Mouse (Mus musculus) spleen, adult 2 months (tissue): ENCODE measurements around the gene Denr. TPM values are rescaled to one million over a fixed set of nuclear protein-coding genes. Genes with fewer than 3 reads are reported as not detected.

ENCODE experiments used
- DNase-seq, 2 experiments: peaks; one replicate each; pipeline versions ENCODE4 v3.0.0 to v3.0.0-alpha.2; 2012 to 2021; ENCODE audit warnings: low spot score in 2 of 2, low read depth in 1 of 2
- H3K27ac ChIP-seq: fragments of 200-500 bp; 2 replicates; pipeline ENCODE4 v1.5.1; 2012; ENCODE audit warnings: low read length, inconsistent platforms; ENCODE audit not compliant: insufficient read depth
- H3K27me3 ChIP-seq: fragments of 200-500 bp; 2 replicates; pipeline ENCODE4 v1.6.1; 2012; ENCODE audit warnings: mild to moderate bottlenecking, moderate library complexity, low read length, inconsistent platforms; ENCODE audit not compliant: control insufficient read depth, insufficient read depth
- H3K36me3 ChIP-seq: fragments of 200-500 bp; 2 replicates; pipeline ENCODE4 v1.6.1; 2012; ENCODE audit warnings: mild to moderate bottlenecking, low read length, inconsistent platforms; ENCODE audit not compliant: control insufficient read depth, insufficient read depth
- H3K4me1 ChIP-seq: fragments of 200-500 bp; 2 replicates; pipeline ENCODE4 v1.6.1; 2011; ENCODE audit warnings: inconsistent platforms; ENCODE audit not compliant: control insufficient read depth, insufficient read depth, insufficient read length
- H3K4me3 ChIP-seq: fragments of 200-500 bp; 2 replicates; pipeline ENCODE4 v1.5.1; 2011; ENCODE audit warnings: mild to moderate bottlenecking, inconsistent platforms; ENCODE audit not compliant: insufficient read depth, insufficient read length; ENCODE audit errors: extremely low read depth
- CTCF ChIP-seq: fragments of 200-500 bp; IDR thresholded peaks from 2 replicates; pipeline ENCODE4 v1.5.1; 2011; ENCODE audit warnings: mild to moderate bottlenecking, inconsistent platforms; ENCODE audit not compliant: insufficient read depth, insufficient read length, insufficient replicate concordance; ENCODE audit errors: extremely low read depth
- POLR2A ChIP-seq: fragments of 200-500 bp; IDR thresholded peaks from 2 replicates; pipeline ENCODE4 v1.6.1; 2011; ENCODE audit warnings: low read depth, low read length, inconsistent platforms
- WGBS: fragments of 180-500 bp; shearing (Covaris S2); methylation state at CpG from one replicate; pipeline ENCODE4 v1.1.7; 2018; 5-methylcytosine and 5-hydroxymethylcytosine counted together
- polyA plus RNA-seq: library from polyadenylated mRNA; depleted of rRNA; stranded (reverse); fragments of >200 nt; gene quantifications from 2 replicates; pipeline ENCODE4 v1.2.3, GENCODE M21; 2012

The Denr gene
- polyA plus RNA-seq, 1 experiment: 14.1 TPM

GRCm38 (mm10) chr5:123869615-123870014 lies 37.4 kb upstream of the Denr start:
- Histone ChIP-seq H3K4me1 (no peaks in the 10 kb centered on the region), H3K27ac (no peak overlapping the region), H3K4me3 (no peak overlapping the region), H3K27me3 (no peaks in the 10 kb centered on the region), H3K36me3 (no peaks in the 10 kb centered on the region)
- DNase-seq: no peak
- WGBS: 89% methylated on average over 4 of the region's 4 CpGs
- TF ChIP-seq CTCF (no peak), POLR2A (no peak)

GRCm38 (mm10) chr5:123874177-123874576 lies 32.8 kb upstream of the Denr start:
- WGBS: 38% methylated on average over 5 of the region's 5 CpGs
- Histone ChIP-seq H3K4me3 (no peak overlapping the region), H3K27ac (no peak overlapping the region), H3K4me1 (no peaks in the 10 kb centered on the region), H3K36me3 (no peaks in the 10 kb centered on the region), H3K27me3 (no peaks in the 10 kb centered on the region)
- DNase-seq: no peak
- TF ChIP-seq CTCF (no peak), POLR2A (no peak)

DNA sequence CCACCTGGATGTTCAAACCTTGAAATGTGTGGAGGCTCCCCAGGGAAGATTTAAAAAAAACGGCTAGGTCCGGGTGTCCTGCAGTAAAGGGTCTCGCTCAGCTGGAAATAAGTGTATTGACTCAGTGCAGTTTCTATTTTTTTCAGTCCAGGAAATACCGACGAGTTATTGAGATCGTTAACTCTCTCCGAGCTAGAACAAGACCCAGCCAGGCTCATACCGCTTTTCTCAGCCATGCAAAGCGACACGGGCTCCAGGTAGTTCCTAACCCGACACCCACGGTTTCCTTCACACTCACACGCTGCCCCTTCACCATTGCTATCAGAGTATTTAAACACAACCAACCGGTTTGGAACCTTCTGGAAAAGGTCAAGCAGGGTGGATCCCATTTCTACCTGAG lies 28.9 kb upstream of the Denr start:
- no peak for TF ChIP-seq POLR2A
- TF ChIP-seq CTCF: no peak
- Histone ChIP-seq H3K36me3 (no peaks in the 10 kb centered on the region), H3K27me3 (no peaks in the 10 kb centered on the region), H3K4me1 (no peaks in the 10 kb centered on the region), H3K27ac (no peak overlapping the region), H3K4me3 (no peak overlapping the region)
- no peak for DNase-seq
- 12% methylated on average over 14 of the region's 14 CpGs for WGBS

DNA sequence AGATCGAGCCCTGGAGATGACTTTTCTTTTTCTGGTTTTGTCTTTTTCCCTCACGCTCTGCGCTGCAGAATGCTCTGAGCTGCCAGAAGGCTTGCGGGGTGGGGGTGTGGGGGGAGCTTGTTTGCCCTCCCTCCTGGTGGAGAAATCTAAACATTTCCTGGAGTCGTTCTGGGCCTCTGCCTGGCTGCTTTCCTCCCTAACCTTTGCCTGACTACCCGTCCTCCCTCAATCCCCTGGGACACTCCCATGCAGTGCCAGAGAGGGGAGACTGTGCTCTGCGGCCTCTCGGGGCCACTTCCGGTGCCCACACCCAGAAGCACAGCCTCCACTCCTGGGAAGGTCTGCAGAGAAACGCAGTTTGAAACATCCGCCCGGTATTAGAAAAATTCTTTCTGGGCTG lies 27.0 kb upstream of the Denr start, which contains the start of gene Hcar1:
Hcar1 (minus strand) TSS at position 93 of the 400 bp plus-strand sequence.
- TF ChIP-seq CTCF (no peak), POLR2A (no peak)
- H3K36me3 ChIP-seq: no peaks in the 10 kb centered on the region
- DNase-seq: no peak
- H3K4me1 ChIP-seq: no peaks in the 10 kb centered on the region
- H3K4me3 ChIP-seq: no peak within 1 kb of the TSS; the same call in 1 of the 2 replicates
- WGBS: 66% methylated on average over 12 of the region's 12 CpGs
- H3K27ac ChIP-seq: no peak within 1 kb of the TSS
- H3K27me3 ChIP-seq: no peaks in the 10 kb centered on the region

DNA sequence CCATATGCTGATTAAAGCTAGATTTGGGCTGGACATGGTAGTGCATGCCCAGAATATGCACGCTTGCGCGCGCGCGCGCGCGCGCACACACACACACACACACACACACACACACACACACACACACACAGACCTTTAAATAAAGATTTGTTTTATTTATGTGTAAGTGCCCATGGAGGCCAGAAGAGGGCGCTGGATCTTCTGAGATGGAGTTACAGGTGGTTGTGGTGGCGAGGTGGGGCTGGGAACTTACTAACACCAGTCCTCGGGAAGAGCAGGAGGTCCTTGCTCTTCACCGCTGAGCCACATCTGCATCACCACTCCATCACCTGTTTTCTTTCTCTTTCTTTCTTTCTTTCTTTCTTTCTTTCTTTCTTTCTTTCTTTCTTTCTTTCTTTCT lies 26.2 kb upstream of the Denr start:
- WGBS: 87% methylated on average over 14 of the region's 14 CpGs
- H3K4me3 ChIP-seq: no peak overlapping the region
- H3K27me3 ChIP-seq: no peaks in the 10 kb centered on the region
- TF ChIP-seq CTCF: no peak
- no peak for TF ChIP-seq POLR2A
- no peak for DNase-seq
- H3K36me3 ChIP-seq: no peaks in the 10 kb centered on the region
- no peaks in the 10 kb centered on the region for H3K4me1 ChIP-seq
- no peak overlapping the region for H3K27ac ChIP-seq

GRCm38 (mm10) chr5:123883891-123884290 lies 23.1 kb upstream of the Denr start:
- WGBS: 62% methylated on average over 7 of the region's 7 CpGs
- DNase-seq: no peak
- H3K27ac ChIP-seq: no peak overlapping the region
- H3K27me3 ChIP-seq: no peaks in the 10 kb centered on the region
- no peaks in the 10 kb centered on the region for H3K36me3 ChIP-seq
- H3K4me3 ChIP-seq: no peak overlapping the region
- no peaks in the 10 kb centered on the region for H3K4me1 ChIP-seq
- TF ChIP-seq POLR2A: no peak
- TF ChIP-seq CTCF: no peak

DNA sequence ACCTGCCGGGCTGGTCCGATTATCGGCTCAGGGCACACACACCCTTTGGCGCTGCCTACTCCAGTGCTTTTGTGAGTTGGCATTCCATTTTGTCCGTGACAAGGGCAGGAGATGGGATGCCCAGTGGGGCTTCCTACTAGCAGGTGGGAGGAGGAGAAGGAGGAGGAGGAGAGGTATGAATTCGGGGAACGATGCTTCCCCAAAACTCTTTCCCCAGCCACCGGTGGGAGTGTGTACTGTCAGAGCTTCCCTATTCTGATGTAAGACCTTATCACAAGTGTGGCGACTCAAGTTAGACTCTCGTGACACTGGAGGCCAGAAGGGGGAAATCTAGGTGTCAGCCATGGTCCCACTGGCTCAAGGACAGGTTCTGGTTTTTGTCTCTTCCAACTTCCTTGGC lies 22.6 kb upstream of the Denr start:
- Histone ChIP-seq H3K27ac (no peak overlapping the region), H3K4me3 (no peak overlapping the region), H3K27me3 (no peaks in the 10 kb centered on the region), H3K4me1 (no peaks in the 10 kb centered on the region), H3K36me3 (no peaks in the 10 kb centered on the region)
- no peak for DNase-seq
- 52% methylated on average over 10 of the region's 10 CpGs for WGBS
- TF ChIP-seq POLR2A: no peak
- TF ChIP-seq CTCF: no peak
